Mouse (Mus musculus) embryonic fibroblast, embryonic 13.5 days (primary cell): Measurements from ENCODE around the gene Zmat3.

Experiments
- CTCF ChIP-seq: IDR thresholded peaks from 2 replicates; pipeline ENCODE4 v1.5.1; 2011; ENCODE audit warnings: mild to moderate bottlenecking, control low read depth, low read length, moderate library complexity, borderline replicate concordance; ENCODE audit not compliant: insufficient read depth
- POLR2A ChIP-seq: IDR thresholded peaks from 2 replicates; pipeline ENCODE4 v1.6.1; 2011; ENCODE audit warnings: low read depth, mild to moderate bottlenecking, control low read depth, low read length, moderate library complexity

- no peak for TF ChIP-seq POLR2A
- no peak for TF ChIP-seq CTCF
Measured at GRCm38 (mm10) chr3:32341434-32341833, 24.4 kb downstream of the Zmat3 start.
